Mouse (Mus musculus) large intestine, adult 2 months (tissue): ENCODE results near the gene Mrtfa. TPM values are rescaled to one million over a fixed set of nuclear protein-coding genes. Genes with fewer than 3 reads are reported as not detected.

Experiments
- DNase-seq: peaks from one replicate; pipeline ENCODE4 v3.0.0-alpha.2; 2012; ENCODE audit warnings: low read depth, low spot score
- whole genome bisulfite sequencing: fragments of 180-500 bp; shearing (Covaris S2); methylation state at CpG from one replicate; pipeline ENCODE4 v1.1.7; 2018; 5-methylcytosine and 5-hydroxymethylcytosine counted together
- polyA plus RNA-seq: library from polyadenylated mRNA; depleted of rRNA; stranded (reverse); fragments of >200 nt; gene quantifications from 2 replicates; pipeline ENCODE4 v1.2.3, GENCODE M21; 2012

Gene Mrtfa
- polyA plus RNA-seq, 1 experiment: 18.9 TPM

GRCm38 (mm10) chr15:81199372-81199959 is 8.9 kb upstream of the Mrtfa start:
- WGBS: 11% methylated on average over 4 of the region's 4 CpGs

GRCm38 (mm10) chr15:81198447-81198846 is 7.9 kb upstream of the Mrtfa start:
- WGBS: 98% methylated on average over 5 of the region's 5 CpGs
- DNase-seq: no peak

More at GRCm38 (mm10) chr15:81199372-81199959, 8.9 kb upstream of the Mrtfa start:
- DNase-seq: no peak

GRCm38 (mm10) chr15:81197197-81197596 is 6.6 kb upstream of the Mrtfa start:
- WGBS: 62% methylated on average over 10 of the region's 10 CpGs
- no peak for DNase-seq

GRCm38 (mm10) chr15:81195447-81195846 is 4.9 kb upstream of the Mrtfa start:
- 65% methylated on average over 4 of the region's 4 CpGs for WGBS

GRCm38 (mm10) chr15:81194791-81195190 is 4.2 kb upstream of the Mrtfa start:
- WGBS: 96% methylated on average over 6 of the region's 6 CpGs

More at GRCm38 (mm10) chr15:81195447-81195846, 4.9 kb upstream of the Mrtfa start:
- DNase-seq: no peak

GRCm38 (mm10) chr15:81192858-81193257 is 2.3 kb upstream of the Mrtfa start:
- no peak for DNase-seq
- 92% methylated on average over 8 of the region's 8 CpGs for WGBS

More at GRCm38 (mm10) chr15:81194791-81195190, 4.2 kb upstream of the Mrtfa start:
- DNase-seq: no peak

GRCm38 (mm10) chr15:81192316-81192715 is 1.8 kb upstream of the Mrtfa start:
- DNase-seq: no peak
- WGBS: 87% methylated on average over 5 of the region's 5 CpGs

GRCm38 (mm10) chr15:81191303-81191702 is 746 bp upstream of the Mrtfa start:
- no peak for DNase-seq
- WGBS: 21% methylated on average over 9 of the region's 9 CpGs

GRCm38 (mm10) chr15:81190011-81190629 is 437 bp downstream of the Mrtfa start:
- DNase-seq: no peak
- WGBS: under 1% methylated on average over 46 of the region's 46 CpGs

- WGBS: 67% methylated on average over 2 of the region's 2 CpGs
- DNase-seq: no peak
Observed at GRCm38 (mm10) chr15:81189061-81189460, 1.5 kb downstream of the Mrtfa start.

GRCm38 (mm10) chr15:81184913-81185312 is 5.6 kb downstream of the Mrtfa start:
- DNase-seq: no peak
- WGBS: 41% methylated on average over 1 of the region's 1 CpGs

GRCm38 (mm10) chr15:81181233-81181632 is 9.3 kb downstream of the Mrtfa start:
- 79% methylated on average over 2 of the region's 2 CpGs for WGBS
- DNase-seq: no peak

- no peak for DNase-seq
Observed at GRCm38 (mm10) chr15:81179523-81179922, 11.0 kb downstream of the Mrtfa start.

GRCm38 (mm10) chr15:81178703-81179102 is 11.9 kb downstream of the Mrtfa start:
- WGBS: 77% methylated on average over 11 of the region's 11 CpGs
- DNase-seq: no peak

More at GRCm38 (mm10) chr15:81179523-81179922, 11.0 kb downstream of the Mrtfa start:
- WGBS: 66% methylated on average over 2 of the region's 2 CpGs

- WGBS: 91% methylated on average over 7 of the region's 7 CpGs
- DNase-seq: no peak
Observed at GRCm38 (mm10) chr15:81177860-81178259, 12.7 kb downstream of the Mrtfa start.

- DNase-seq: no peak
- 80% methylated on average over 3 of the region's 3 CpGs for WGBS
Observed at GRCm38 (mm10) chr15:81175633-81176032, 14.9 kb downstream of the Mrtfa start.

GRCm38 (mm10) chr15:81172259-81172658 is 18.3 kb downstream of the Mrtfa start:
- no peak for DNase-seq
- 94% methylated on average over 8 of the region's 8 CpGs for WGBS

GRCm38 (mm10) chr15:81168735-81169134 is 21.8 kb downstream of the Mrtfa start:
- DNase-seq: no peak
- WGBS: 63% methylated on average over 6 of the region's 6 CpGs

GRCm38 (mm10) chr15:81167831-81168230 is 22.7 kb downstream of the Mrtfa start:
- WGBS: 79% methylated on average over 10 of the region's 10 CpGs
- no peak for DNase-seq

GRCm38 (mm10) chr15:81166291-81166690 is 24.3 kb downstream of the Mrtfa start:
- DNase-seq: no peak
- WGBS: 93% methylated on average over 5 of the region's 5 CpGs

- no peak for DNase-seq
- 24% methylated on average over 9 of the region's 9 CpGs for WGBS
Observed at GRCm38 (mm10) chr15:81164560-81165310, 25.8 kb downstream of the Mrtfa start.
